Mouse (Mus musculus) liver, embryonic 14.5 days (tissue): Measurements from ENCODE around the gene Pym1.

Experiments used
- CTCF ChIP-seq: IDR thresholded peaks from 2 replicates; pipeline ENCODE4 v1.5.1; 2016; ENCODE audit warnings: antibody characterized with exemption, low read depth, control low read depth
- EP300 ChIP-seq: IDR thresholded peaks from 2 replicates; pipeline ENCODE4 v1.6.1; 2016; ENCODE audit warnings: antibody characterized with exemption, low read depth

DNA sequence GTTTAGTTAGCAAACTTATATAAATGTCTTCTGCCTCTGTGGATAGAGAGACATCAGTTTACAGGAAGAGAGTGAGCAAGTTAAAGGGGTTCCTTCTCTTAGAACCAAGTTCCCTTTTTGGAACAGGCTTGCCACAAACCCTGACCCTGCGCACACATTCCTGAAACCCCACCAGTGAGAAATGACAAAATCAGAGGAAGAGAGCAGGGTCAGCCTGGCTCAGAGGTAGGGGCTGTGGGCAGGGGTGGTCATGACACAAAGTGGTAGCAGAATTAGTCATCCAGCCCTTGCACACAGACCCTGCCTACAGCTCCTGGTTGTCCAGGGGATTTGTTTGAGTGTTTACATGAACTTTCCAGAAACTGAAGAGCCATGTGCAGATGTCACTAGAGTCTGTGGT lies 32.5 kb downstream of the Pym1 start:
- TF ChIP-seq CTCF (no peak), EP300 (no peak)
